Mouse (Mus musculus) gastrocnemius, adult 18-20 months (tissue): ENCODE results near the gene Sirt1. TPM values are rescaled to one million over a fixed set of nuclear protein-coding genes. Genes with fewer than 3 reads are reported as not detected.
"Not testable (repeated sequence)": the region's sequence is repeated elsewhere in the genome, so short reads cannot be mapped to it uniquely, and the experiment has no call there.

ENCODE experiments used
- DNase-seq: peaks from one replicate; pipeline ENCODE4 v3.0.0; 2021; ENCODE audit warnings: low spot score
- long read RNA-seq, 2 experiments: library from polyadenylated mRNA; stranded (forward); transcript quantifications; one replicate each; pipeline ENCODE4 v2.0.0; 2021
- total RNA-seq, 2 experiments: library from RNA; stranded (reverse); gene quantifications; 2 replicates each; pipeline ENCODE4 v1.2.3; 2021

Sirt1 gene
- 1 to 10 TPM; 6.8 to 8.1 TPM for total RNA-seq
- long read RNA-seq, experiment 1, partial matches to known transcripts: 0 of 4 reads
- long read RNA-seq, experiment 1, other reads (novel, unspliced or antisense): 0 of 4 reads
- long read RNA-seq, experiment 2, partial matches to known transcripts: 1 of 3 reads
- long read RNA-seq, experiment 2, other reads (novel, unspliced or antisense): 1 of 3 reads

GRCm38 (mm10) chr10:63381498-63382280 lies at the start of gene Sirt1:
Gene Sirt1, minus strand, starts transcription at chr10:63381704.
- DNase-seq: no peak

- peak; percentile 88 for DNase-seq
These were observed 48.3 kb upstream of the Sirt1 start, which contains the start of gene Ctnna3 for GRCm38 (mm10) chr10:63429785-63430305. Gene Ctnna3, plus strand, starts transcription at chr10:63430098.

GRCm38 (mm10) chr10:63429380-63429779 lies 47.9 kb upstream of the Sirt1 start:
- peak; percentile 98 for DNase-seq

GRCm38 (mm10) chr10:63429023-63429340 lies 47.5 kb upstream of the Sirt1 start:
- DNase-seq: no peak

GRCm38 (mm10) chr10:63428243-63429022 lies 46.9 kb upstream of the Sirt1 start:
- DNase-seq: peak; percentile 14

- no peak for DNase-seq
These were observed 45.6 kb upstream of the Sirt1 start for GRCm38 (mm10) chr10:63427146-63427545.

- peak; percentile 34 for DNase-seq
These were observed 42.9 kb upstream of the Sirt1 start for GRCm38 (mm10) chr10:63424475-63424814.

GRCm38 (mm10) chr10:63423591-63424474 lies 42.3 kb upstream of the Sirt1 start:
- no peak for DNase-seq

GRCm38 (mm10) chr10:63422736-63422992 lies 41.2 kb upstream of the Sirt1 start:
- no peak for DNase-seq

GRCm38 (mm10) chr10:63421739-63422735 lies 40.5 kb upstream of the Sirt1 start, which contains the start of gene Gm7075:
Gene Gm7075, minus strand, starts transcription at chr10:63421789.
- peak; percentile 23 for DNase-seq

- no peak for DNase-seq
These were observed 35.6 kb upstream of the Sirt1 start for GRCm38 (mm10) chr10:63417061-63417460.

- no peak for DNase-seq
These were observed 34.3 kb upstream of the Sirt1 start for GRCm38 (mm10) chr10:63415850-63416249.

- no peak for DNase-seq
These were observed 33.8 kb upstream of the Sirt1 start for GRCm38 (mm10) chr10:63415287-63415686.

- DNase-seq: no peak
These were observed 31.3 kb upstream of the Sirt1 start for GRCm38 (mm10) chr10:63412756-63413155.

- DNase-seq: not testable (repeated sequence)
These were observed 30.2 kb upstream of the Sirt1 start for GRCm38 (mm10) chr10:63411674-63412073.

- no peak for DNase-seq
These were observed 28.9 kb upstream of the Sirt1 start for GRCm38 (mm10) chr10:63410162-63410956.

GRCm38 (mm10) chr10:63403636-63404035 lies 22.1 kb upstream of the Sirt1 start:
- DNase-seq: no peak

GRCm38 (mm10) chr10:63402731-63403504 lies 21.4 kb upstream of the Sirt1 start:
- no peak for DNase-seq
